Mouse (Mus musculus) NIH3T3 (cell line): ENCODE results near the gene Tenm4.
"Not testable (repeated sequence)": the region's sequence is repeated elsewhere in the genome, so short reads cannot be mapped to it uniquely, and the experiment has no call there.

Experiments used
- DNase-seq: peaks from one replicate; pipeline ENCODE4 v3.0.0-alpha.2; 2012; ENCODE audit warnings: low read depth

The Tenm4 gene

GRCm38 (mm10) chr7:96575202-96575650 is 404.2 kb downstream of the Tenm4 start:
- peak; percentile 94 for DNase-seq

GRCm38 (mm10) chr7:96582752-96583151 is 411.7 kb downstream of the Tenm4 start:
- no peak for DNase-seq

GRCm38 (mm10) chr7:96587403-96587802 is 416.4 kb downstream of the Tenm4 start:
- no peak for DNase-seq

GRCm38 (mm10) chr7:96588567-96588966 is 417.5 kb downstream of the Tenm4 start:
- no peak for DNase-seq

GRCm38 (mm10) chr7:96595535-96596295 is 424.7 kb downstream of the Tenm4 start:
- DNase-seq, result no peak

GRCm38 (mm10) chr7:96596402-96597195 is 425.6 kb downstream of the Tenm4 start:
- DNase-seq, result no peak

- DNase-seq, result no peak
Measured at GRCm38 (mm10) chr7:96597871-96598270, 426.8 kb downstream of the Tenm4 start.

GRCm38 (mm10) chr7:96599081-96599480 is 428.0 kb downstream of the Tenm4 start:
- no peak for DNase-seq

GRCm38 (mm10) chr7:96600381-96600941 is 429.4 kb downstream of the Tenm4 start:
- no peak for DNase-seq

GRCm38 (mm10) chr7:96604091-96604745 is 433.2 kb downstream of the Tenm4 start:
- DNase-seq, result no peak

GRCm38 (mm10) chr7:96605316-96605715 is 434.3 kb downstream of the Tenm4 start:
- DNase-seq, result peak; percentile 20

GRCm38 (mm10) chr7:96609854-96610586 is 439.0 kb downstream of the Tenm4 start:
- no peak for DNase-seq

GRCm38 (mm10) chr7:96617371-96617770 is 446.3 kb downstream of the Tenm4 start:
- no peak for DNase-seq

GRCm38 (mm10) chr7:96619930-96620472 is 449.0 kb downstream of the Tenm4 start:
- no peak for DNase-seq

- no peak for DNase-seq
Measured at GRCm38 (mm10) chr7:96626338-96626737, 455.3 kb downstream of the Tenm4 start.

GRCm38 (mm10) chr7:96630551-96630950 is 459.5 kb downstream of the Tenm4 start:
- DNase-seq, result not testable (repeated sequence)

- DNase-seq, result no peak
Measured at GRCm38 (mm10) chr7:96633008-96633407, 462.0 kb downstream of the Tenm4 start.

- DNase-seq, result no peak
Measured at GRCm38 (mm10) chr7:96635830-96636440, 464.9 kb downstream of the Tenm4 start.

GRCm38 (mm10) chr7:96643461-96644204 is 472.6 kb downstream of the Tenm4 start:
- no peak for DNase-seq

- DNase-seq, result no peak
Measured at GRCm38 (mm10) chr7:96644205-96644531, 473.1 kb downstream of the Tenm4 start.
